Mouse (Mus musculus) stomach, embryonic 14.5 days (tissue): ENCODE results near the gene Dnajc3. TPM values are rescaled to one million over a fixed set of nuclear protein-coding genes. Genes with fewer than 3 reads are reported as not detected.

Experiments used
- ATAC-seq: fragments of 200-750 bp; cut with Nextera tagmentation; 2 replicates; pipeline ENCODE4 v1.8.0; 2017; ENCODE audit warnings: low read depth, moderate TSS enrichment; ENCODE audit not compliant: insufficient number of reproducible peaks, insufficient read depth, low FRiP score
- H3K27ac ChIP-seq: fragments of 300-500 bp; sonication (generic); 2 replicates; pipeline ENCODE4 v1.5.1; 2014; ENCODE audit warnings: mild to moderate bottlenecking, low read length, moderate library complexity, mixed read lengths
- H3K27me3 ChIP-seq: fragments of 300-500 bp; sonication (generic); 2 replicates; pipeline ENCODE4 v1.6.1; 2014; ENCODE audit warnings: low read length, control low read depth, mixed read lengths; ENCODE audit not compliant: control insufficient read depth, insufficient read depth
- H3K36me3 ChIP-seq: fragments of 300-500 bp; sonication (generic); 2 replicates; pipeline ENCODE4 v1.6.1; 2014; ENCODE audit warnings: mild to moderate bottlenecking, control low read depth, low read length, moderate library complexity, mixed read lengths; ENCODE audit not compliant: control insufficient read depth, insufficient read depth
- H3K4me1 ChIP-seq: fragments of 300-500 bp; sonication (generic); 2 replicates; pipeline ENCODE4 v1.6.1; 2014; ENCODE audit warnings: low read length, control low read depth, mixed read lengths; ENCODE audit not compliant: control insufficient read depth, insufficient read depth
- H3K4me2 ChIP-seq: fragments of 300-500 bp; sonication (generic); replicated peaks from 2 replicates; pipeline ENCODE4 v1.6.1; 2014; ENCODE audit warnings: low read depth, low read length, control low read depth
- H3K4me3 ChIP-seq: fragments of 300-500 bp; sonication (generic); 2 replicates; pipeline ENCODE4 v1.5.1; 2014; ENCODE audit warnings: low read depth, low read length, control low read depth
- H3K9ac ChIP-seq: fragments of 300-500 bp; sonication (generic); replicated peaks from 2 replicates; pipeline ENCODE4 v1.6.1; 2014; ENCODE audit warnings: low read depth, mild to moderate bottlenecking, control low read depth, low read length, moderate library complexity, mixed read lengths
- H3K9me3 ChIP-seq: fragments of 300-500 bp; sonication (generic); 2 replicates; pipeline ENCODE4 v1.6.1; 2016; ENCODE audit warnings: low read depth, low read length, control low read depth; ENCODE audit not compliant: control insufficient read depth
- WGBS: fragments of 180-500 bp; shearing (Covaris S2); extraction: QIAGEN DNeasy Blood & Tissue Kit; methylation state at CpG from one replicate; pipeline ENCODE4 v1.1.7; 2014; 5-methylcytosine and 5-hydroxymethylcytosine counted together
- polyA plus RNA-seq: library from polyadenylated mRNA; unstranded; fragments of >200 nt; fragmentation: Nextera tagmentation; extraction: Ambion mirVana; gene quantifications from 2 replicates; pipeline ENCODE4 v1.2.1, GENCODE M21; 2014

Dnajc3 gene
- polyA plus RNA-seq, 1 experiment from 2014 or later = 35.7 TPM

DNA sequence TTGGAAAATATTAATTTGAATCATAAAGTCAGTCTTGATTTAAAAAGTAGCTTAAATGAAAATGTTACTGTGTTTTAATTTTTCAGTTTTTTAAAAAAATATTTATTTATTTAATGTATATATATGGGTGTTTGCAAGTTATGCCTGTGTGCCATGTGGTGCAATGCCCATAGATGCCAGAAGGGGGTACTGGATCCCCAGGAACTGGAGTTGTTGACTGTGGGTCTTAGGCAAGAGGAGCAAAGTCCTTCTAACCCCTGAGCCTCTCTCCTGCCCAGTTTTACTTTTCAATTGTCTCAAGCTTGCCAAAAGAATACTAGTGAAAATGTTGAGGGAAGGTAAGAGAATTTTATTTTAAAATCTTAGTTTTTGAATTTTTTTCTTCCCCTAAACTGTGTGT lies 65.5 kb downstream of the Dnajc3 start:
- Histone ChIP-seq H3K36me3 (peaks cover 4% of the 10 kb centered on the region; the same call in 1 of the 2 replicates), H3K9ac (no peak overlapping the region), H3K4me3 (no peak overlapping the region), H3K4me1 (no peaks in the 10 kb centered on the region), H3K27ac (no peak overlapping the region), H3K4me2 (no peak overlapping the region), H3K9me3 (no peaks in the 10 kb centered on the region), H3K27me3 (no peaks in the 10 kb centered on the region)
- no peak for ATAC-seq

DNA sequence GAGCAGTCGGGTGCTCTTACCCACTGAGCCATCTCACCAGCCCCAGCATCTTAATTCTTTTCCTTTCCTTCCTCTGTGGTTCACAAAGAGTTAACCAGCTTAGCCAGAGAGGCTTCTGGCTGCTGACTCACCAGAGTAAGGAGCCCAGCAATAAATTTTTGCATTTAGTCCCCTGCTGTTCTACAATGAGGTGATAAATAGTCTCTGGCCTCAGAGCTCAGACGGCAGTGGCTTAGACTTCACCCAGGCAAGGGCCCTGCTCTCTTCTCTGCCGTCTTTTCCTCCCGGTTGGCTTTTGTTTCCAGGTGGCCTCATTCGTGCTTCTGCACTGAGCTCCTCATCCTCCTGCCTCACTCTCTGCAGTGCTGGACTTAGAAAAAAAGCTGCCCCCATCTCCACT lies 68.1 kb downstream of the Dnajc3 start:
- H3K4me1 ChIP-seq = no peaks in the 10 kb centered on the region
- ATAC-seq = no peak
- H3K9me3 ChIP-seq = no peaks in the 10 kb centered on the region
- peaks cover 4% of the 10 kb centered on the region; the same call in 1 of the 2 replicates for H3K36me3 ChIP-seq
- no peak overlapping the region for H3K27ac ChIP-seq
- H3K4me3 ChIP-seq = peak overlapping the region; percentile 45; the same call in 1 of the 2 replicates
- 11% methylated on average over 5 of the region's 5 CpGs for WGBS
- H3K27me3 ChIP-seq = no peaks in the 10 kb centered on the region
- H3K9ac ChIP-seq = no peak overlapping the region
- no peak overlapping the region for H3K4me2 ChIP-seq

DNA sequence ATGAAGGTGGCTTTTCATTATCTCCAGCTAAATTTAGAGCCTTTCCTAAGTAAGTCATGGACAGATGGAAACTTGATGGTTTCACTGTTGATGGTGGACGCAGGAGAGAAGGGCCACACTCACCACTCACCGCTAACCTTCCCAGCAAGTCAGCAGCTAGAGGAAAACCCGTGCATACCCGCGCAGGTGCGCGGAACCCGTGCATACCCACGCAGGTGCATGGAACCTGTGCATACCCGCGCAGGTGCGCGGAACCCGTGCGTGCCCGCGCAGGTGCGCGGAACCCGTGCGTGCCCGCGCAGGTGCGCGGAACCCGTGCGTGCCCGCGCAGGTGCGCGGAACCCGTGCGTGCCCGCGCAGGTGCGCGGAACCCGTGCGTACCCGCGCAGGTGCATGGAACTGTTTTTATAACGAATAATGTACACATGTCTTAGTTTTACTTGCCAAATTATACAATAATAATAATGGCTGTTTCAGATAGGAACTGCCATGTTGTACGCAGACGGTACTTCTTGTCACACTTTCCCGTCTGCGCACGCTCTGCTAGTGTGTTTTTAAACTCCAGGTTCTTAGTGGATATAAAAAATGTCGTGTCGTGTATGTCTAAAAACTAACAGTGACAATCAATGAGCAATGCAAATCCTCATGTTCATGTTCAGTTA lies 68.8 kb downstream of the Dnajc3 start:
- Histone ChIP-seq H3K4me1 (no peaks in the 10 kb centered on the region), H3K9ac (peak overlapping the region; percentile 48), H3K27ac (peak overlapping the region; percentile 67), H3K27me3 (no peaks in the 10 kb centered on the region), H3K9me3 (no peaks in the 10 kb centered on the region), H3K4me2 (peak overlapping the region; percentile 71), H3K4me3 (peak overlapping the region; percentile 45), H3K36me3 (peaks cover 4% of the 10 kb centered on the region; the same call in 1 of the 2 replicates)
- 2% methylated on average over 48 of the region's 49 CpGs for WGBS
- no peak for ATAC-seq

DNA sequence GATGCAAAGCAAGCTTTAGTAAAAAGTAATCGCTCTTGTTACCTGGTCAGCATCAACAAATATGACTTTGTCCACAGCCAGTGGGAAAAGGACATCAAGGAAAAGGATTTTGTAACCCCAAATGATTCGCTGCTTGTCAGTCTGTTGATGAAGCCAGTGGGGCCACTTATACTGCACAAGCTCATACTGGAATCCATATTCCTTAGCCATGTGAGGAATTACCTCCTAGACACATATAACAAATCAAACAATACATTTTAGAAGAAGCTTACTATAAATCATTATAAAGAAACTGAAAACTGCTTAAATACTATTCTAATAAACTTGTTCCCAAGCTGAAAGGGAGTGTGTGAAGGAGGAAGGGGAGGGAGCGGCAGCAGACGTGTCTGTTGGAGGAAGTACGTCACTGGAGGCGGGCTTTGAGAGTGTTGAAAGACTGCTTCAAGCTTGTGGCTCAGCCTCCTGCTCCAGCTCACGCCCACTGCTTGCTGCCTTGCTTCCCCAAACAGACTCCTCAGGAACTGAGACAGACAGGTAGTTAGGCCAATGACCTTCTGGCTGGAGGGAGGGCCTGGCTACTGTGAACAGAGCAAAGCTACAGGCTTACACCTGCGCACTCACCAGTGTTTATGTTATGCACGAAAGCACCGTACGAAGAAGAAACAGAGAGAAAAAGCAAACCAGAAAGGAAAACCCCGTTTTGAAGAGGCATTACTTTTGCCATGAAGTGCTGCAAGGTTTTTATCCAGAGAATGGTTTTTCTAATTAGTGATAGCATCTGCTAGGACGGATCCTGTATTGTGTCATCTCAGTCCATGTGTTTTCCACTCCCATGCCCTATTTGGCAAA lies 69.6 kb downstream of the Dnajc3 start:
- peak; percentile 100 for ATAC-seq

DNA sequence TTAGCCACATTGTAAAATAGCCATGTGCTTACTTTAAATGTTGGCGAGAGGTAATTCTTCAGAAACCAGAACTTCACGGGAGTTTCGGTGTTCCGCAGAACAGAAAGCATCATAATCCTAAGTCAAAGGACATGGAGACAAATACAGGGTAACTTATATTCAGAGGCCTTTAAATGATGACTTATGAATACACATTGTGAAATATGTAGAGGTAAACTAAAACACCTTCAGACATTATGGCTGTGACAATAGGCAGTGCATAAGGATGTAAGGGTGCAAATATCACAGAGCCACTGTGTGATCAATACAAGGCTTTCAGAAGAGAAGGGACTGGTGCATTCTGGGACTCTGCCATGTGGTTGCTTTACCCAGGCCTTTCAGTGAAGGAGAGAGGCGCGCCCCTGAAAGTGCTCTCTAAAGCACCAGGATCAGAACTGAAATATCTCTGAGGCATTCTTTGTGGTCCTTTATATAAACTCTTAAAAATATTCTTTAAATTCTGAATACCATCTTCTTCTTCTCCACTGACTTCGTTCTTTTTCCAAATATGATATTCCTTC lies 70.3 kb downstream of the Dnajc3 start:
- H3K27ac ChIP-seq = no peak overlapping the region
- ATAC-seq = no peak
- H3K9me3 ChIP-seq = no peaks in the 10 kb centered on the region

More for the DNA sequence above, 69.6 kb downstream of the Dnajc3 start:
- Histone ChIP-seq H3K4me2 (peak overlapping the region; percentile 71), H3K27ac (peak overlapping the region; percentile 67), H3K36me3 (no peaks in the 10 kb centered on the region; the same call in 1 of the 2 replicates), H3K4me1 (no peaks in the 10 kb centered on the region), H3K4me3 (peak overlapping the region; percentile 45), H3K9ac (peak overlapping the region; percentile 48), H3K27me3 (no peaks in the 10 kb centered on the region), H3K9me3 (no peaks in the 10 kb centered on the region)
- under 1% methylated on average over 13 of the region's 13 CpGs for WGBS

DNA sequence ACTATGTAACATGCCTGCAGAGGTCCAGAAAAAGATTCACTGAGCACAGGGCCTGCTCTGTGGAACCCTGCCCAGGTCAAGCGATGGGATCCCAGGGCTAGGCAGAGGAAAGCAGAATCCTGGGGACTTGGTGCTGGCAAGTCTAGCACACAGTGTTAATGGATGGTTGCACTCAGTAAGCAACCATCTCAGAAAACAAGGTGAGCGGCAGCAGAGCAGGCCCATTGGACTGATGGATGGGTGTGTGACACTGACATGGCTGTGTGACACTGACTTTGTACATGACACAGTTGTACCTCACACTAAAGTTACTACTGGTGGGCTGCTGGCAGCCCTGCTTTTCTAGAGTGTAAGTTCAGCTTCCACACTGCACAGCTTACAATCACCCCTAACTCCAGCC lies 71.8 kb downstream of the Dnajc3 start:
- 96% methylated on average over 2 of the region's 2 CpGs for WGBS
- no peak for ATAC-seq
- Histone ChIP-seq H3K9ac (no peak overlapping the region), H3K4me2 (no peak overlapping the region), H3K27me3 (no peaks in the 10 kb centered on the region), H3K9me3 (no peaks in the 10 kb centered on the region), H3K4me3 (no peak overlapping the region), H3K36me3 (no peaks in the 10 kb centered on the region), H3K27ac (no peak overlapping the region), H3K4me1 (no peaks in the 10 kb centered on the region)

More for the DNA sequence above, 70.3 kb downstream of the Dnajc3 start:
- Histone ChIP-seq H3K27me3 (no peaks in the 10 kb centered on the region), H3K9ac (no peak overlapping the region), H3K36me3 (no peaks in the 10 kb centered on the region), H3K4me2 (peak overlapping the region; percentile 71), H3K4me1 (no peaks in the 10 kb centered on the region), H3K4me3 (peak overlapping the region; percentile 45)
- WGBS = 46% methylated on average over 7 of the region's 7 CpGs

- Histone ChIP-seq H3K4me1 (no peaks in the 10 kb centered on the region), H3K4me2 (no peak overlapping the region), H3K27me3 (no peaks in the 10 kb centered on the region), H3K36me3 (peaks cover 3% of the 10 kb centered on the region; the same call in 1 of the 2 replicates), H3K27ac (no peak overlapping the region), H3K4me3 (no peak overlapping the region), H3K9me3 (no peaks in the 10 kb centered on the region), H3K9ac (no peak overlapping the region)
- 68% methylated on average over 23 of the region's 23 CpGs for WGBS
- no peak for ATAC-seq
Observed at GRCm38 (mm10) chr14:119012607-119013431, 75.0 kb downstream of the Dnajc3 start.

GRCm38 (mm10) chr14:119013549-119013948 lies 75.8 kb downstream of the Dnajc3 start:
- H3K9me3 ChIP-seq = no peaks in the 10 kb centered on the region
- H3K36me3 ChIP-seq = peaks cover 3% of the 10 kb centered on the region; the same call in 1 of the 2 replicates
- H3K9ac ChIP-seq = no peak overlapping the region
- no peaks in the 10 kb centered on the region for H3K27me3 ChIP-seq
- H3K27ac ChIP-seq = no peak overlapping the region
- no peak overlapping the region for H3K4me2 ChIP-seq
- H3K4me1 ChIP-seq = no peaks in the 10 kb centered on the region
- ATAC-seq = no peak
- H3K4me3 ChIP-seq = no peak overlapping the region
- 76% methylated on average over 12 of the region's 12 CpGs for WGBS
